Comparison of ENCODE assay signal across 14 mouse cellular contexts in genomic region chr2:135641636-135642035, GRCm38 (mm10). TPM values are rescaled to one million over a fixed set of nuclear protein-coding genes. Genes with fewer than 3 reads are reported as not detected.
DNase-seq lines count a peak whose midpoint lies in the region; ATAC-seq and TF ChIP-seq lines count a peak whose summit lies in the region.
"Had no signal": no experiment of that assay in that cellular context is flagged by ENCODE, and none has a peak within 500 bp of the region (broad histone marks: within the 10 kb centered on the region; RNA-seq: fewer than 3 reads in every experiment).

No protein-coding gene starts in this region.

- no peak overlapping the region for H3K4me3 ChIP-seq in limb, embryonic 14.5 days (replicated peaks; ENCODE audit: low read length)
- H3K4me3 ChIP-seq in limb, embryonic 10.5 days: no peak overlapping the region
- H3K4me3 ChIP-seq: hindbrain, embryonic 10.5 days; layer of hippocampus, adult 2 months; limb, embryonic 12.5 days; lung, embryonic 15.5 days; midbrain, embryonic 15.5 days had no signal

- no peaks in the 10 kb centered on the region for H3K36me3 ChIP-seq in limb, embryonic 14.5 days (ENCODE audit: control insufficient read depth, insufficient read depth, low read length)
- H3K36me3 ChIP-seq in limb, embryonic 10.5 days: no peaks in the 10 kb centered on the region
- H3K36me3 ChIP-seq: hindbrain, embryonic 10.5 days; limb, embryonic 12.5 days; lung, embryonic 15.5 days; midbrain, embryonic 15.5 days had no signal

- no peaks in the 10 kb centered on the region for H3K4me1 ChIP-seq in limb, embryonic 14.5 days (ENCODE audit: control insufficient read depth, insufficient read depth, low read length)
- no peaks in the 10 kb centered on the region for H3K4me1 ChIP-seq in limb, embryonic 10.5 days
- H3K4me1 ChIP-seq: hindbrain, embryonic 10.5 days; limb, embryonic 12.5 days; lung, embryonic 15.5 days; midbrain, embryonic 15.5 days had no signal

- H3K9me3 ChIP-seq in limb, embryonic 14.5 days (ENCODE audit: control insufficient read depth, low read length): no peaks in the 10 kb centered on the region
- no peaks in the 10 kb centered on the region for H3K9me3 ChIP-seq in limb, embryonic 10.5 days (replicated peaks)
- H3K9me3 ChIP-seq: hindbrain, embryonic 10.5 days; limb, embryonic 12.5 days; lung, embryonic 15.5 days; midbrain, embryonic 15.5 days had no signal

- WGBS in limb, embryonic 14.5 days: 80% methylated on average over 2 of the region's 2 CpGs
- 91% methylated on average over 2 of the region's 2 CpGs for WGBS in limb, embryonic 10.5 days

- no peaks in the 10 kb centered on the region for H3K27me3 ChIP-seq in limb, embryonic 14.5 days (ENCODE audit: control insufficient read depth, insufficient read depth, low read length)
- H3K27me3 ChIP-seq in limb, embryonic 10.5 days (ENCODE audit: low read depth, poor library complexity, severe bottlenecking): no peaks in the 10 kb centered on the region
- H3K27me3 ChIP-seq: limb, embryonic 12.5 days; lung, embryonic 15.5 days; midbrain, embryonic 15.5 days had no signal

- no peak for TF ChIP-seq POLR2A in limb, embryonic 14.5 days (IDR thresholded peaks at IDR 0.05; ENCODE audit: borderline replicate concordance, extremely low read depth, insufficient read depth, insufficient read length)

- no peak overlapping the region for H3K27ac ChIP-seq in limb, embryonic 14.5 days (replicated peaks; ENCODE audit: low read depth, low read length)
- no peak overlapping the region for H3K27ac ChIP-seq in limb, embryonic 10.5 days
- H3K27ac ChIP-seq: hindbrain, embryonic 10.5 days; layer of hippocampus, adult 2 months; limb, embryonic 12.5 days; lung, embryonic 15.5 days; midbrain, embryonic 15.5 days had no signal

- no peak overlapping the region for H3K4me2 ChIP-seq in limb, embryonic 14.5 days (replicated peaks; ENCODE audit: low read depth, low read length, severe bottlenecking)
- H3K4me2 ChIP-seq: limb, embryonic 12.5 days; lung, embryonic 15.5 days; midbrain, embryonic 15.5 days had no signal

- no peak for ATAC-seq in limb, embryonic 14.5 days (ENCODE audit: low FRiP score, low read depth)
- ATAC-seq: midbrain, embryonic 15.5 days had no signal

- peak; percentile 66 for DNase-seq in limb, embryonic 14.5 days (ENCODE audit: low spot score)
- no peak for DNase-seq in limb, embryonic 10.5 days (ENCODE audit: low spot score)
- peak; percentile 95 for DNase-seq in brain, adult 2 months (ENCODE audit: low read depth, low spot score)
- peak; percentile 92 for DNase-seq in cerebellum, adult 9-10 months
- peak; percentile 47 for DNase-seq in lung, postnatal 36 days
- DNase-seq in left cerebral cortex, adult 8-10 months (ENCODE audit: low spot score in 2 of 2): no peak
- no peak for DNase-seq in testis, postnatal 14 days (ENCODE audit: low spot score)
- DNase-seq: kidney, adult 11 months; thymus, postnatal 36 days had no signal

- no peak overlapping the region for H3K9ac ChIP-seq in limb, embryonic 14.5 days (ENCODE audit: low read depth, low read length, severe bottlenecking)
- H3K9ac ChIP-seq: limb, embryonic 12.5 days; lung, embryonic 15.5 days; midbrain, embryonic 15.5 days had no signal

RNA-seq across cellular contexts. Expression of gene Plcb4, which starts 17.2 kb away (rescaled TPM):
- 16.2 and 23.1 TPM in 2 replicates for polyA plus RNA-seq in limb, embryonic 14.5 days (2012; rRNA removed)
- 13.1 and 14.9 TPM in 2 replicates for polyA plus RNA-seq in limb, embryonic 14.5 days (2014; fragmentation: Nextera tagmentation; extraction: Ambion mirVana)
- 8.4 and 10.7 TPM in 2 replicates for polyA plus RNA-seq in limb, embryonic 10.5 days (2016; fragmentation: Nextera tagmentation; extraction: Ambion mirVana)
- total RNA-seq in left cerebral cortex, adult 8-10 months (2022): 10 to 100 TPM; 57.9 to 85.4 (median 73.2) TPM

Comparison
In these comparisons a context has a peak if more than half of its experiments do, and no peak if none do; other contexts are left out.
1. DNase-seq: peak in limb, embryonic 14.5 days (single experiment), brain, adult 2 months (single experiment), cerebellum, adult 9-10 months (single experiment) and lung, postnatal 36 days (single experiment); none in limb, embryonic 10.5 days (single experiment), left cerebral cortex, adult 8-10 months (0 of 2) and testis, postnatal 14 days (single experiment).